Mouse (Mus musculus): Measurements from ENCODE around the gene Gm49486. TPM values are rescaled to one million over a fixed set of nuclear protein-coding genes. Genes with fewer than 3 reads are reported as not detected.
"Not testable (repeated sequence)": the region's sequence is repeated elsewhere in the genome, so short reads cannot be mapped to it uniquely, and the experiment has no call there.

The Gm49486 gene
- total RNA-seq, 2 experiments from 2014 or later = 0.55 to 0.73 TPM

- no peak for DNase-seq (ENCODE audit: low spot score)
- intact Hi-C loops (cut with DNase I) = loop anchor here (5.0 to 10.0 kb wide), 2 partner anchors 244 to 381 kb away; partner anchors contain the start of gene Dmc1
Measured at GRCm38 (mm10) chr15:79223641-79224040, 5.5 kb upstream of the Gm49486 start.

GRCm38 (mm10) chr15:79224685-79225084 lies 4.5 kb upstream of the Gm49486 start:
- peak; percentile 71 for DNase-seq (ENCODE audit: low spot score)
- intact Hi-C loops (cut with DNase I) = loop anchor here (5.0 to 10.0 kb wide), 2 partner anchors 243 to 380 kb away; partner anchors contain the start of gene Dmc1

- DNase-seq (ENCODE audit: low spot score) = not testable (repeated sequence)
- intact Hi-C loops (cut with DNase I) = loop anchor here (10.0 kb wide), 1 partner anchor 379 kb away; the partner anchor contains the start of gene Dmc1
Measured at GRCm38 (mm10) chr15:79225780-79226179, 3.4 kb upstream of the Gm49486 start.

DNA sequence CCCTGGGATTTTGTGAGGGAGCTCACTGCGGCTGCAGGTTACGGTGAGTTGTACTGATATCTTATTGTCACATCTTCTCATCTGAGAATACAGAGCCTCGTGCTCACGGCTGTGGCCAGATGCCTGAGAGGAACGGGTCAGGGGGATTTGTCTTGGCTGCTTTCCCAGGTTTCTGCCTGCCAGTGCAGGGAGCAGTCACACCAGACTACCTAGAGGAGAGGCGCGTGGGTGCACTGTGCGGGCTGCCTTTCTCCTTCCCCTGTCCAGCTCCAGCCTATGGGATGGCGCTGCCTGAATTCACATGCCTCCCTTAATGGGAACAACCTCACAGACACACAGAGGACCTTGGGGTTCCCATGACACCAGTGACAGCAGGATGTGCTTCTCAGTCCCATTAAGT lies 6.1 kb downstream of the Gm49486 start:
- intact Hi-C loops (cut with DNase I) = no loop called here
- no peak for DNase-seq (ENCODE audit: low spot score)

GRCm38 (mm10) chr15:79238036-79238435 lies 8.8 kb downstream of the Gm49486 start:
- no peak for DNase-seq (ENCODE audit: low spot score)
- intact Hi-C loops (cut with DNase I) = no loop called here

DNA sequence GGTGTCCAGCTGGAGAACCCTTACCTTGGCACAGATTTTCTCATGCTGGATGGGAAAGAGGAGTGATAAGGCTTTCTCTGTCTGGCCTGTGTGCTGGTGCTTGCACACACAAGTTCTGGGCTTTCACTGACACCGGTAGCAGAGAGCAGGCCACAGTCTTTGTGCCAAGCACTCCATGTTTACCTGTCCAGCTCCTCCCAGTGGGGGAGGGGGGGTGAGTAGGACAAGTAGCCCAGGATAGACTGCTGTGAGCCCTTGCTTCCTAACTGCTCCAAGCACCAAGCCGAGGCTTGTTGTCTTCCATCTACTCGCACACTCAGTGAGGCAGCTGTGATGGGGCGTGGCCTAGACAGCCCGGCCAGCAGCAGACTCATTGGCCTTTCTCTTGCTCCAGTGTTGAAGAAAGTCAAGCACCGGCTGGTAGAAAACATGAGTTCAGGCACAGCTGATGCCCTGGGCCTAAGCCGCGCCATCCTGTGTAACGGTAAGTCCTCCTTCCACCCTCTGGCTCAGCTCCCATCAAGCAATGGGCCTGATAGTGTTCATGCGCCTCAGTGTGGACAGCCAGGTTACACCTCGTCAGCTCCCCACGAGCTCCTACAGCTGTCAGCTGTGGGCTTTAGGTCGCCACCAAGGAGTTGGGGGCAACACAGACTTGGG lies 13.5 kb downstream of the Gm49486 start:
- no peak for DNase-seq (ENCODE audit: low spot score)
- intact Hi-C loops (cut with DNase I) = loop anchor here (1.0 to 5.0 kb wide), 4 partner anchors 90 to 225 kb away; no protein-coding TSS in a partner anchor

- DNase-seq (ENCODE audit: low spot score) = peak; percentile 87
- intact Hi-C loops (cut with DNase I) = loop anchor here (1.0 to 5.0 kb wide), 4 partner anchors 89 to 224 kb away; no protein-coding TSS in a partner anchor
Measured at GRCm38 (mm10) chr15:79243234-79244042, 14.2 kb downstream of the Gm49486 start.

DNA sequence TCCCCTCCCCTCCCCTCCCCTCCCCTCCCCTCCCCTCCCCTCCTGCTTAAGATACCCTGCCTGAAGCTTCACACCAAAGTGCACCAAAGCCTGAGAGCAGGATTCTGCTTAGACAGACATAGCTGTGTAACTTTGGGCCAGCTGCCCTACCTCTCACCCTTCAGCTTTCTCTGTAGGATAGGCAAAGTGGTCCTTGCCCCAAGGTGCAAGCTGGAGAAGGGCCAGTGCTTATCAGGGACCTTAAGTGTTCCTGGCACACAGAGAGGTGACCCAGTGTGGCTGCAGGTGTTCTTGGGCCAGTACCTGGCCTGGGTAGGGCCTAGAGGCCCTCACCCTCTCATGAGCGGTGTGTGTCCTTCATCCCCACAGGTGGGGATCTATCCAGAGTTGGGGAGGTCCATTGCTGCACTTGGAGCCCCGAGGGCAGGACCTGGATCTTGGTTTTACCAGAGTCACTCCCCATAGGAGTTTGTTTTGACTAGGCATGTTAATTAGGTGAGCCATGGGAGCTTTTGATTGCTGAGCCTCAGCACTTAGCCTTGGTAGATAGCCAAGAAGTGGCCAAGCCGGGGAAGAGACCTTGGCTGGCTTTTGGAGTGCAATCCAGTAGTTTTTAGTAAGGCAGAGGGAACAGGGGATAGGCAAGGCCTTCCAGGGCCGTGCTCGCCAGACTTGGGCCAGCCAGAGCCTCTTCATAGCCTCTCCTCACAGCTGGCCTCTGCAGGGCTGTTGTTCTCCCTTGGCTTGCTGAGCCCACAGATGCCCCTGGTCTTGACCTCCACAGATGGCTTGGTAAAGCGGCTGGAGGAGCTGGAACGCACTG lies 15.1 kb downstream of the Gm49486 start:
- intact Hi-C loops (cut with DNase I) = loop anchor here (5.0 kb wide), 2 partner anchors 88 to 133 kb away; no protein-coding TSS in a partner anchor
- no peak for DNase-seq (ENCODE audit: low spot score)

GRCm38 (mm10) chr15:79245321-79245720 lies 16.1 kb downstream of the Gm49486 start:
- intact Hi-C loops (cut with DNase I) = no loop called here
- no peak for DNase-seq (ENCODE audit: low spot score)

GRCm38 (mm10) chr15:79250236-79250635 lies 21.0 kb downstream of the Gm49486 start:
- intact Hi-C loops (cut with DNase I) = no loop called here
- no peak for DNase-seq (ENCODE audit: low spot score)

DNA sequence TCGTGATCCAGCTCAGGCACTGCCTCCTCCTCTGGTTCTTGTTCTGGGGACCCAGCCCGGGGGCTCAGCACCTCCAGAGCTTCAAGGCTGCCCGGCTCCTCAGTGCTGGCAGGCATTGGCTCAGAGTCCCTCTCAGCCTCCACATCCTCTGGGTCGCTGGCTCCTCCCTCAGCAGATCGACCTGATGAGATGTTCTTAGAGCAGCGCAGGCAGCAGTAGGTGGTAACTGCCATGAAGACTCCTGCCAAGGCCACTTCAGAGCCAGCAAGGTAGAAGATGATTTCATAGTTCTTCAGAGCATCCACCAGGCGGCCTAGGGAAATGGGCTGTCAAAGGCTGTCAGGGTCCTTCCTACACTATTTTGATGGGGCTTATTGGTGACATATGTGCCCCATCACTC lies 22.0 kb downstream of the Gm49486 start:
- intact Hi-C loops (cut with DNase I) = no loop called here
- DNase-seq (ENCODE audit: low spot score) = no peak

DNA sequence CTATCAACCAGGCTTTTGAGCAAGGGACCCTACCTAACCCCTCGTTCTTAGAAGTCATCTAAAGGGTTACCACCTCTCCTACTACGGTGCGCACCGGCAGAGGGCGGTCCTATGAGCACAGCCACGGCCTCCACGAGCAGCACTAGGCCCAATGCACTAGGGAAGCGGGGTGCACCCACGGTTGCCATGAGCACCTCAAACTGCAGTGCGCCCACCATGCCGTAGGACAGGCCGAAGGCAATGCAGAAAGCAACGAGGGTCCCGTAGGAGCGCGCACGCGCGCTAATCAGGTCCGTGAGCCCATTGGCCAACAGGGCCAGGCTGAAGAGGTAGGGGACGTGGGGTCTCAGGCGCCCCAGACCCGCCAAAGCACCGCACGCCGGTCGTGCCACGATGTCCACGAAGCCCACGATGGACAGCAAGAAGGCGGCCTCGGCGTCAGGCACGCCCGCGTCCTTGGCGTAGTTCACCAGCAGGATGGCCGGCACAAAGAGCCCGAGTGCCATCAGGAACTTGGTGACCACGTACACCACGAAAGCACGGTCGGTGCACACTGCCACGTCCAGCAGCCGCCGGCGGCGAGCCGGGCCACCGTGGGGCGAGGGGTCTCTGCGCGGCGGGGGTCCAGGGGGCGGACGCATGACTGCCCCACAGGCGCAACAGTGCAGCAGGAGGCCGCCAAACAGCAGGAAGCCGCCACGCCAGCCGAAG lies 22.7 kb downstream of the Gm49486 start:
- DNase-seq (ENCODE audit: low spot score) = no peak
- intact Hi-C loops (cut with DNase I) = no loop called here

GRCm38 (mm10) chr15:79252580-79252979 lies 23.4 kb downstream of the Gm49486 start:
- no peak for DNase-seq (ENCODE audit: low spot score)
- intact Hi-C loops (cut with DNase I) = no loop called here

- intact Hi-C loops (cut with DNase I) = no loop called here
- no peak for DNase-seq (ENCODE audit: low spot score)
Measured at GRCm38 (mm10) chr15:79254661-79255060, 25.5 kb downstream of the Gm49486 start, which contains the start of gene Slc16a8. Gene Slc16a8, minus strand, starts transcription at chr15:79254761.

DNA sequence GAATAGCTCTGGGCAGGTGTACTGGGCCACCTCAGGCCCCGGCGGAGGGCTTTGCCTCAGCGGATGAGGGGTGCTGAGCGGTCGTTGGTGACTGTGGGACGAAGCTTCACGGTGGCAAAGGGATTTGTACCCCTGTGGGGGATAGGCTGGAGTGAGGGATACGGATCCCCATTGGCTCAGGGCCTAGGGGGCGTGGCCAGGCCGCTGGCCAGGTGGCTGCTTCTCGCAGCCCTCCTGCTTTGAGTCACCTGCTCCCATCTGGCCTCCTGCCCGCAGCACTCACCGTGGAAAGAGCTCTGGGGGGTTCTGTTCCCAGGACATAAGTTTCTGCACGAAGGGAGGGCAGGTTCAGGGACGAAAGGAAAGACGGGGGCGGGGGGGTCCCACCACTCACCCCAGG lies 29.3 kb downstream of the Gm49486 start:
- intact Hi-C loops (cut with DNase I) = no loop called here
- DNase-seq (ENCODE audit: low spot score) = no peak

DNA sequence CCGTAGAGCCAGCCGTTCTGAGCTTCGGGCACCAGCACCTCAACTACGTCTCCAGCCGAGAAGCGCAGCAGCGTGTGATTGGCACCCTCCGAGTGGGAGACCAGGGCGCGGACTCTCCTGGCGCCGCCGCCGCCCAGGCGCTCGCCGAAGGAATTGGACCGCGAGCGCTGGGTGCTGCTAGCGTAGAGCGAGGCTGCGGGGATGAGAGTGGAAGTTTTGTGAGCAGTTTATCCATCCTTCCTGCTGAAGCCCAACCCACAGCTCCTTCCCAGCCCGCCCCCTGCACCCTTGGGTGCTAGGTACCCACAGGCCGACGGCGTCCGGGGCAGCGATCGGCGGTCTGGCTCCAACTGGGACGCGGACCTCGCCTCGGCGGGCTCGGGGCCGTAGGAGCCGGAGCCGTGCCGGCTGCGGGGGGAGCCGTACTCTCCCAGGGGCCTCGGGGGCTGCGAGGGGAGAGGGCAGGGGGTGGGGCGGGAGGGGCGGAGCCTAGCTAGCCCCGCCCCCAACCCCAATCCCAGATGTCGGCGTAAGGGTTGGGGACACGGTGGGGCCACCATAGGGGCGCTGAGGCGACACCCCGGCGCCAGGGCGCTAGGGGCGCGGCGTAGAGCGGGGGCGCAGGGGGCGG lies 32.0 kb downstream of the Gm49486 start:
- intact Hi-C loops (cut with DNase I) = no loop called here
- no peak for DNase-seq (ENCODE audit: low spot score)

GRCm38 (mm10) chr15:79261757-79262156 lies 32.6 kb downstream of the Gm49486 start:
- intact Hi-C loops (cut with DNase I) = no loop called here
- DNase-seq (ENCODE audit: low spot score) = no peak

- DNase-seq (ENCODE audit: low spot score) = no peak
Measured at GRCm38 (mm10) chr15:79262375-79262774, 33.2 kb downstream of the Gm49486 start.

DNA sequence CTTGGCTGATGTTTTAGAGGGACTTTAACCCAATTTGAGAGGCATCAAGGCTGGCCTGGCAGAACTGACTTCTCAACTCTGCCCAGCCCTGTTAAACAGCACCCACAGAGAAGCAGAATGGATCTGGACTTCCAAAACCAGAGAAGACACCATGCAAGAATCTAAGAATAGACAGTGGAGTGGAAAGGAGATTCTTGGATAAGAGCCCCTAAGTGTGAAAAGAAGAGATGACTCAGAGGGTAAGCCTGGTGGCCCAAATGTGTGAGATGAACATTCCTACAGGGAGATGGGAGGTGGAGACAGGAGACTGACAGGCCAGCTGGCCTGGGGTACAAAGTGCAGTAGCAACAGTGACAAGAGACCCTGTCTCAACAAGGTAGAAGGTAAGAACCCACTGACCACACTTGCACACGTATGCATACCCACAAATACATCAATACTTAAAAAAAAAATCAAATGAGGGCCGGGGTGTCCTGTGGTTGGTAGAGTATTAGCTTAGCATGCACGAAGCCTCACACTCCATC lies 33.7 kb downstream of the Gm49486 start:
- intact Hi-C loops (cut with DNase I) = no loop called here
- no peak for DNase-seq (ENCODE audit: low spot score)

More at GRCm38 (mm10) chr15:79262375-79262774, 33.2 kb downstream of the Gm49486 start:
- intact Hi-C loops (cut with DNase I) = no loop called here
